Mouse (Mus musculus) CD4-positive helper T cell, adult 2 months (primary cell): ENCODE data around the gene Vac14.
"Not testable (repeated sequence)": the region's sequence is repeated elsewhere in the genome, so short reads cannot be mapped to it uniquely, and the experiment has no call there.

ENCODE experiments used
- DNase-seq: peaks from one replicate; pipeline ENCODE4 v3.0.0-alpha.2; 2012; ENCODE audit warnings: low read depth, missing footprints, low spot score

Gene Vac14

GRCm38 (mm10) chr8:110648577-110648976 lies 30.2 kb downstream of the Vac14 start:
- DNase-seq = no peak

DNA sequence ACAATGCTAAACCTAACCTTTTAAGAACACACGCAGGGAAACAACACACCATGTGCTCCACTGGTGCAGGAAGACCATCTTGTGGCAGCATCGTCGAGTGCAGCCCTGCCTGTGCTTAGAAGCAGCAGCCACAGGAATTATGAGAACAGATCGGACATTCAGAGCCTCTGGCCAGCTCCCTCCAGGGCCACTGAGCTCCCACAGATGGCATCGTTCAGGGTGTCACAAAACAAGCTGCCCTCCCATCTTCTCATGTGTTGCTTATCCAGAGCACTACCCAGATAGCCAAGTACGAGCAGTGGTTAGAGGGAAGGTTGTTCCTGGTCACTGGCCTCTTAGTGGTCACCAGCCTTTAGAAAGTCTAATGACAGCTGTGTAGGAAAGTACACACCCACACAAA lies 30.9 kb downstream of the Vac14 start:
- DNase-seq = no peak

- no peak for DNase-seq
These were observed 32.5 kb downstream of the Vac14 start for GRCm38 (mm10) chr8:110650838-110651237.

DNA sequence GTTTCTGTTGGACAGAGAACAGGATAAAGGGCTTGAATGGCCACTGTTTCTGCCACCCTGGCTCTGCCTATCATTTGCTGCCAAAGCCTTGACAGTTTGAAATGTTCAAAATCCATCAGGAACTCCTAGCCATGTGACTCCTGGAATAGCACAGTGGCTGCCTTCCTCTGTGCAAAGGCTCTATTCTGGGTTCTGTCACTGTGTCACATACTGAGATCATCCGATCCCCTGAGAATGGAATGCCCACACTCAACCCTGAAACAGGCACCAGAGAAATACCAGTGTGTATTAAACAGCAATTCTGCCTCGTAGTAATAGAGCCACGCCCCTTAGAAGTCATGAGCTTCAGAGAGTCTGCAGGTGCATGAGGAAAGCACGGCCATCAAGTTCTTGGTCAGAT lies 33.5 kb downstream of the Vac14 start:
- DNase-seq = no peak

- DNase-seq = no peak
These were observed 36.0 kb downstream of the Vac14 start for GRCm38 (mm10) chr8:110654075-110655060.

- DNase-seq = no peak
These were observed 37.4 kb downstream of the Vac14 start for GRCm38 (mm10) chr8:110655827-110656226.

DNA sequence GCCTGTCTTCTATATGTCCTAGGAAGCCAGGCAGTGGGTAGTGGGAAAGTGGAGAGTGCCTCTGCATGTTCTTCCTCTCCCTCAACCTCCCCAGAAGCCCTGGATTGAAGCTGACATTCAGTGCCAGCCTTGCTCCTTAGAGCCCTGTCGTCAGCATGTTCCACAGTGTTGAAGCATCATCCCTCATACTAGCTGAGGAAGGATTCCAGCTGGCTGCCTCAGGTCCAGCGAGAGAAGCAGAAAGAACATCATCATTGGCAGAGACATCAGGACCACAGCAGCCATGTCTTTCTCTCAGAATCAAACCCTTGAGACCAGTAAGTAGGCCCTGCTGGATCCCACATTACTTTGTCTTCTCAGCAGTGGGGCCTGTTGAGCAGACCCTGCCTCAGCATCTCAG lies 39.3 kb downstream of the Vac14 start:
- no peak for DNase-seq

DNA sequence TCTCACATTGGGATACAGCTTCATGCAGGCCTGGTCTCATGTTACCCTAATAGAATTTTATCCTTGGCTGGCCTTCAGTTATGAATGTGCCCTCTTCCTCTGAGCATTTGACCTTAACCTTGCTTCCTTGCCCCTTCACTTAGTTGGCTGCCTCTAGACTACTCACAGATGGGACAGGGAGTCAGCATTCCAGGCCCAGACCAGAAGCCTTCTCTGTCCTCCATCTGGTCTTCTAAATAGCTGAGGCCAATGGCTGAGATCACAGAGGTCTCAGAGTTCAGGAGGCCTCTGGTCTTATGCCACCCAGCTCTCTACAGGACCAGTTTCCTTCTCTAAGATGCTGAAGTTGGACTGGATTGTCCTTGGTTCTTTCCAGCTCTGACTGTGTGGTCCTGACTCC lies 41.7 kb downstream of the Vac14 start:
- DNase-seq = no peak

DNA sequence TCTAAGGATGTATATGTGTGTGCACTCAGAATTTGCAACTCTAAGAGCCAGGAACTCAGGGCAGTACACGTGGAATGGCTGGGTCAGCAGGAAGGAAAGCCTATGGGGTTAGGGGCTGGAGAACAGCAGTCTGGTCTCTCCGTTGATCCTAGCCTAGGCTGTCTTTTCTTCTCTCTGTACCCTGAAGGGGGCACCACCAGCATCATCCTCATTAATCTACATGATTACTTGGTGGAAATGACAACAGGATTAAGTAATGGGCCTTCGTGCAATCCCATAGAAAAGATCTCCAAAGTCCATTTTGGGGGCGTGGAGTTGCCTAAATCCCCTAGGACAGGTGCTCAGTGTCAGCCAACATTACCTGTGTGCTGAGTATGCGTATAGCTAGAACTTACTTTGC lies 44.2 kb downstream of the Vac14 start:
- DNase-seq = no peak

- no peak for DNase-seq
These were observed 44.8 kb downstream of the Vac14 start for GRCm38 (mm10) chr8:110663015-110663742.

GRCm38 (mm10) chr8:110664202-110664896 lies 46.0 kb downstream of the Vac14 start:
- DNase-seq = no peak

DNA sequence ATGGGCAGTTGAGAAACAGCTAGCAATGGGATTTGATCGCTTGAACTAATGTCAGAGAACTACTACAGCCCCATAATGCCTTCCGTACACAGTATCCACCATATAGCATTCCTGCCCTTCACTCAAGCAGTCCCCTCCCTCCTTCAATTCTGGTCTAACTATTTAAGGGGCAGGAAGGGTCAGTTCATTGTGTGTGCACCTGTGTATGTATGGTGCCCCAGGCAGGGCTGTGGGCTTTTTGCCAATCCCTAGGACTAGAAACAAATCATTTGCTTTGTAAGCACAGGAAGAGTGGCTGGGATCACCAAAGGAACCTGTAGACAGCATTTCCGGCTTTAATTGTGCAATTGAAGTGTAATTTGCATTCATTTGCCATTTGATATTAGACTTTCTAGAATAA lies 46.6 kb downstream of the Vac14 start:
- DNase-seq = no peak

- DNase-seq = not testable (repeated sequence)
These were observed 49.3 kb downstream of the Vac14 start for GRCm38 (mm10) chr8:110667590-110668177.

DNA sequence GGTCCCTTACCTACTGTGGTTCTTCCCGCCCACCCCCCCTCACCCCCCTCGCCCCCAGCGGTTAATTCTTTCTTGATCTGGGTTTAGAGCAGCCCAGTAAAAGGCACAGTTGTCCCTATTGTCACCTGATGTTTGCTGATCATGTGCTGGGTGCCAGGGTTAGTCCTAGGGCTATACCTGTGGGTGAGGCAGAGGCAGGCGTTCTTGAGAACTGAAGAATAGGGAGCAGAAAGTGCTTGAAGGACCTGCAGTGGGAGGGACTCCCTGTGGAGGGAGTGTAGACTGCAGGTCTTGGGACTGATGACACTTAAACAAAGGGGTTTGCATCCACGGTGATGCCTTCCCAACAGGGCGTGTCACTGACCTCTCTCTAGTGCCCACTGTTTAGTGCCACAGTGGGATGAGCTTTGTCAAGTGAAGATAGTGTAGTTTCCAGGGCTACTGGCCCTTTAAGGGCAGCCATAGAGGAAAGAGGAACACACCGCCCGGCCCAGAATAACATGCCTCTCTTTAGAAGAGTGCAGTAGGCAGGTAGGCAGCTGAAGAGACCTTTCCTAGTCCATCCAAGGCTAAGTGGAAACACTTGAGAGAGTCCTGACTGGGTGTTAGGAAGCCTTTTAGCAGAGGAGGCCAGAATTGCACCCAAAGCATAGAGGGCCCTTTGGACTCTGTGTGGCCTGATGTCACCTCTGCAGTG lies 51.7 kb downstream of the Vac14 start:
- DNase-seq = no peak

DNA sequence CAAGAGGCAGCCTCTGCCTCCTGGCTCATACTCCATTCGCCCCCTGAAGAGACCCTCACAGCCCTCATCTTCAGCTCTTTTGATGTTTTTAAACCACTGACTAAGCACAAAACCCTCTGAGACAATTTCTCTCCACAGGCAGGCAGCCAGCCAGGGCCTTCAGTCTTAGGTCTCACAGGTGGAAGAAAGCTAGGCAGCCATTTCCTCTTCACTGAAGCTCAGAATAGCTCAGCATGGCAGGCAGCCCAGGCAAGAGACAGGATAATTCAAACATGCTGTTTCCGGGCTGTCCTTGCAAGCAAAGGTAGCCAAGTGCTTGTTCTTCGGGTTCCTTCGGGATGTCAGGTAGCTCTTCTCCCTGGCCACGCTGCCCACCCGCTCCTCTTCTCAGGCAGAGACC lies 52.9 kb downstream of the Vac14 start:
- no peak for DNase-seq

GRCm38 (mm10) chr8:110672133-110672532 lies 53.7 kb downstream of the Vac14 start:
- DNase-seq = no peak

DNA sequence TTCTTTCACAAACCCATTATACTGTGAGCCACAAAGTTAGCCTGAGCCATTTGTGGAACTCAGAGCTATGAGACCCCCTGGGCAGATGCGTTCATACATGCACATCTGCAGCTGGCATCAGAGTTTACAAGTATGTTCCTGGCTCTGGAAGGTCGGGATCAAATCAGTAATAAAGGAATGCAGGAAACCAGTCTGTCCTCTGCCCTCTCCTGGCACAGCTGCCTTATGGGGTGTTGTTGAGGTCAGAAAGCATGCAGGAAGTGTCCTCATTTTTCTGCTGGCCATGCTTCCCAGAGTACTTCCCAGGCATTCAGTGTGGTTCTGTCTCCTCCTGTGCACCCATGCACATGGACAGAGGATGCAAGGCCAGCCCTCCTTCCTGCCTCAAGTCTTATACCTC lies 54.8 kb downstream of the Vac14 start:
- no peak for DNase-seq

DNA sequence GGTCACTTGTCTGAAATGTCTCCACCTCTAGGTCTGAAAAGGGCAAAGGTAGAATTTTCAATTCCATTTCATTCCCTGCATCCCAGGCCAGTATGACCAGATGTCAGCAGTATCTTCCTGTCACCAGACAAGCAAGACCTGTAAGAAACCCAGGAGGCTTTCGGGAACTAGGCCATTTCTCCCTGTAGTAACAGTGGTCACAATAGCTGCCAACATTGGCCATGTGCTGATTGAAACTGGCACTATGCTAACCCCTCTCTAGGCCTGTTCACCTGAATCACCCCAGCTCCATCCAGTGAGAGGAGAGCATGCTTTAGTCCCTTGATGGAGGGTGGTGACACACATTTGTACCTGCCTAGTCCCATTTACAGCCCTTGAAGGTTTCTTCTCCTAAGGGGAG lies 56.2 kb downstream of the Vac14 start:
- DNase-seq = no peak

DNA sequence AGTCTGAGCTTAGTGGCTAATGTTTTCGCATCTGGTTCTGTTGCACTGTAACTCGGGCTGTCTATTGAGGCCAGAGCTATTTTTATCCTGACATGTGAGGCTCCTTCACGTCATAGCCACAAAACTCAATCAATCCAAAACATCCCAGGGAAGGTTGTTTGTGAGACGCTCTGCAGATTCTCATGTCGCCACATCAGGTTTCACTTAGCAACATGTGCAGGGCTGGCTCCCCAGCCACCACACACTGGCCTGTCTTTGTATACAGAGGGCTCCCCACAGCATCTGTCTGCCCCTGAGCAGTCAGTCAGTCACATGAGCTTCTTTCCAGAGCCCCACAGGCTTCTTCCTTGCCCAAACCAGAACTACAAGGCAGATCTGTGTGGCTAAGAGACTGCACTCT lies 58.3 kb downstream of the Vac14 start:
- no peak for DNase-seq

DNA sequence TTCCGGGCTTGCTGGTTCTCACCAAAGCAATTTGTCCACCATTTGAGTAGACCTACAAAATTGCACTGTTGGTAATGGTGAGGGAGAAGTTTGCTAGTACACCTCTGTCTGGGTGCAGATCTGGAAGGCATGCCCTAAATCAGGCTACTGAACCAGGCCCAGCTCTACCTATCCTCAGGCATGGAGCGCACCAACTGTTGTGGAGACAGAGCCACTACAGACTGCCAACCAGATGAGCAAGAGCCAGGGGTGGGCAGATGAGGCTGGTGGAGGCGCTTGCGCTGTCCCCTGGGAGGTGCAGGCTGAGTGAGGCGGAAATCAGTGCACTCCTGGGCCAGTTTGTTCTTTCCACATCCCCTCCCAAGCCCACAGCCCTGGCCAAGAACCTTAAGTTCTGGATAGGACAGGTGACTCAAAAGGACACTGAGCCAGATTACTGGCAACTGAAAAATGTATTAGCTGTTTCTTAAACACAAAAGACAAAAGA lies 58.8 kb downstream of the Vac14 start:
- no peak for DNase-seq

DNA sequence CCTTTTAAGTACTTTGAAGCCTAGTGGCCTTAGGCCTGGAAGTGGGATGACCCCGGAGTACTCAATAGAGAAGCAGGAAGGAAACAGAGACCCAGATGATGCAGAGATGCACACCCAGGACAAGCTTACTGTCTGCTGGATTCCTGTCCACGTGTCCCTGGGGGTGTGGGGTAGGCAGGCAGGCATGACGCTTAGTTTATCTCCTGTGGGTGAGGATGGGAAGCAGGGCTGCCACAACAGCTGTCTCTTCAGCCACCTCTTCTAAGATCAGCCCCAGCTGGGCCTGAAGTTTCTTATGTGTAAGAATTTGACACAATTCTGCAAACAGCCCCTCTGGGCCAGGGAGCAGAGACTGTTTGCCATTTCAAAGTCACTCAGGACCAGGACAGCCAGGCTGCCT lies 60.6 kb downstream of the Vac14 start:
- DNase-seq = no peak
